Mouse (Mus musculus): ENCODE measurements at regions not wholly inside any gene's neighbourhood (a gene's known extent, or its start where the extent isn't known, plus 50 kb on each side); places are given as distances from the start of the nearest gene placed in this dataset.

- DNase-seq: peak; percentile 75
Measured at GRCm38 (mm10) chr5:121078531-121078930, 68.6 kb upstream of the Rph3a start.

- DNase-seq: no peak
Measured at GRCm38 (mm10) chr5:121076741-121077140, 66.8 kb upstream of the Rph3a start.

- DNase-seq: peak; percentile 13
Measured at GRCm38 (mm10) chr5:121068821-121069220, 58.9 kb upstream of the Rph3a start.

- no peak for DNase-seq
Measured at GRCm38 (mm10) chr5:121064721-121065120, 54.8 kb upstream of the Rph3a start.

GRCm38 (mm10) chr5:121062930-121063584 lies 53.2 kb upstream of the Rph3a start:
- no peak for DNase-seq

- DNase-seq: no peak
Measured at GRCm38 (mm10) chr5:121061688-121062087, 51.8 kb upstream of the Rph3a start.
